Mouse (Mus musculus): ENCODE measurements at regions not wholly inside any gene's neighbourhood (a gene's known extent, or its start where the extent isn't known, plus 50 kb on each side); places are given as distances from the start of the nearest gene placed in this dataset.

DNA sequence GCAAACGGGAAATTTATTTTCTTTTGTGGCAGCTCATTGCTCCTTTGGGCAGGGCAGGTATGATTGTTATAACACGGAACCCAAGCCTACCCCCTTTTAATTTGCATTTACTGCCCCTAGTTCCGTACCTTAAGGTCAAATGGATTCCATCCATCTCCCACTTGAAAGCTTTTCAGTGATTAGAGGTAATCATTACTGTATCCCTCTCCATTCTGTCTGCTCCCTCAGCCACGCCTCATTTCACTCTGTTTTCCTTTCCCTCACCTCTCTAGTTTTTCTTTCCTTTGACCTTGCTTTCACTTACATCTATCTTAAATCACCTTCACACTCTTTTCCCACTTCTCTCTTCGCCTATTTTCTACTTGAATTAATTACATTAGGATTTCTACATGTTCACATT, 481.2 kb upstream of the Pdzrn3 start:
- 63% methylated on average over 5 of the region's 5 CpGs for WGBS
- Histone ChIP-seq H3K4me2 (no peak overlapping the region), H3K9ac (no peak overlapping the region), H3K27me3 (no peaks in the 10 kb centered on the region), H3K4me1 (no peaks in the 10 kb centered on the region), H3K9me3 (no peaks in the 10 kb centered on the region), H3K27ac (no peak overlapping the region), H3K36me3 (no peaks in the 10 kb centered on the region), H3K4me3 (no peak overlapping the region)
- no peak for ATAC-seq (ENCODE audit: insufficient number of reproducible peaks, insufficient read depth, low FRiP score, low TSS enrichment, low read depth)

DNA sequence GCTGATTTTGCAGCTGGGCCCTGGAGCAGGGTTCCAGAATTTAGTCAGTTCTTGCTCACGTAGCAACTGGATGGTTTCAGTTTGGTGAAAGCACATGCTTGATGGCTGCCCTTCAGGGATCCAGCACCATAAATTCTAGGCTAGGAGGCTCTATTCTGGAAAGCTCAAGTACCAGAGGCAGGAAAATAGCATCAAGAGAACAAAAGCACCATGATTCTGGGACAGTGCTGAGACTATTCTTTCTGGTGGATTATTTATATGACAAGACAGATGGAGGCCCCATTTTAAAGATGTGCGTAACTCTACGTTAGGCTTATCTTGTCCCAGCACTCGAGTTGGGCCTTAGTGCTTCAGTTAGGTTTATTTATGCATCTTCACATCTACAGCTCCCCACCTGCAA, 463.0 kb upstream of the Pdzrn3 start:
- Histone ChIP-seq H3K9me3 (no peaks in the 10 kb centered on the region), H3K4me2 (no peak overlapping the region), H3K9ac (no peak overlapping the region), H3K4me1 (0 out of 2 replicates have a peak, but pooled peaks cover 3% of the 10 kb centered on the region), H3K4me3 (no peak overlapping the region), H3K36me3 (no peaks in the 10 kb centered on the region), H3K27me3 (no peaks in the 10 kb centered on the region), H3K27ac (no peak overlapping the region)
- ATAC-seq (ENCODE audit: insufficient number of reproducible peaks, insufficient read depth, low FRiP score, low TSS enrichment, low read depth) = no peak
- 90% methylated on average over 4 of the region's 4 CpGs for WGBS

DNA sequence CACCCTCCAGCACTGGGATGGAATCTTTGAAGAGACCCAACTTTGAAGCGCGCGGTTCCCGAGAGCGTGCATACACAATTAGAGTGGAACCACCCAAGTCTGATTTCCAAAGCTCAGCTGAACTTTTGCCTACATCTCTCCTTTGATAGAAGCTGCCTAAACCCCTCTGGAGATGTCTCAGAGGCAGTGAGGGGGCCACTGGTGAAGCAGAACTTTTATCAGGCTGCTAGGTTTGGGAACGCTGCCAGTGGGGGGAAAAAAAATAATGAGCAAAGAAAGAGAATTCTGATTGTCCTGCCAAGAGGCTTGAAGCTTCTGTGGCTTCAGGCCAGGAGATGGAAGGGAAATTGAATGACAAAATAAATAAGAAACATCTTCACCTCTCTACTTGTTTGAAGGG, 459.9 kb upstream of the Pdzrn3 start:
- no peaks in the 10 kb centered on the region for H3K9me3 ChIP-seq
- no peak overlapping the region for H3K4me2 ChIP-seq
- H3K36me3 ChIP-seq = no peaks in the 10 kb centered on the region
- no peaks in the 10 kb centered on the region for H3K27me3 ChIP-seq
- no peak overlapping the region for H3K4me3 ChIP-seq
- ATAC-seq (ENCODE audit: insufficient number of reproducible peaks, insufficient read depth, low FRiP score, low TSS enrichment, low read depth) = no peak
- no peak overlapping the region for H3K9ac ChIP-seq
- no peak overlapping the region for H3K27ac ChIP-seq
- H3K4me1 ChIP-seq = 0 out of 2 replicates have a peak, but pooled peaks cover 3% of the 10 kb centered on the region
- 64% methylated on average over 6 of the region's 6 CpGs for WGBS

DNA sequence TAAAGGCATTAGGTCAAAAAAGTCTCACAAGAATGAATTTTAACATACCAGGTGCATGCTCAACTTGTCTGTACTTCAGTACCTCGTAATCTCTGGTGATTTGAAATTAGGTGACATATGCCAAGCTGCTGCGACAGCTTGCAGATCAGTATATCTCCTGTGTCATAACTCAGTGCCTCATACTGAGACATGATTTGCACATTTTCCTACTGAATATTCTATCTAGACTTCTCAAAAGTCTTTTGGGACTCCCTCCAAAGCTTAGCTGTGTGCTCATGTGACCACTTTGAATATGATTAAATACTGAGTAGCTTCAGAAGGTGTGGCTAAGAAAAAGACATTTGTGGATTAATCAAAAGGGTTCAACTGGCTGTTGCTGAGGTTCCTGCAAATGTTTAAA, 416.3 kb upstream of the Pdzrn3 start:
- Histone ChIP-seq H3K4me2 (no peak overlapping the region), H3K4me1 (no peaks in the 10 kb centered on the region), H3K4me3 (no peak overlapping the region), H3K27ac (no peak overlapping the region), H3K9ac (no peak overlapping the region), H3K27me3 (no peaks in the 10 kb centered on the region), H3K36me3 (no peaks in the 10 kb centered on the region), H3K9me3 (no peaks in the 10 kb centered on the region)
- no peak for ATAC-seq (ENCODE audit: insufficient number of reproducible peaks, insufficient read depth, low FRiP score, low TSS enrichment, low read depth)
- WGBS = 81% methylated on average over 2 of the region's 2 CpGs

DNA sequence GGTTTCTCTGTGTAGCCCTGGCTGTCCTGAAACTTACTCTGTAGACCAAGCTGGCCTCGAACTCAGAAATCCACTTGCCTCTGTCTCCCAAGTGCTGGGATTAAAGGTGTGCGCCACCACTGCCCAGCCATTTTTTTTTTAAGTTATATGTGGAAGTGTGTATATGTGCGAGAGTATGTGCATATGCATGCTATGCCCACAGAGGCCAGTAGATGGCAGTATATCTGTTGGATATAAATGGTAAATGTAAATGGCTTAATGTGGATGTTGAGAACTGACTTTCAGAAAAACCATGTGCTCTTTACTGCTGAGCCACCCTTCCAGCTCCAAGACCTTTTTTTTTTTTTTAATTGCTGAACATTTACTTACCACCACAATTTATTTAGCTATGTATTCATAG, 400.2 kb upstream of the Pdzrn3 start:
- Histone ChIP-seq H3K36me3 (no peaks in the 10 kb centered on the region), H3K9ac (no peak overlapping the region), H3K4me3 (no peak overlapping the region), H3K4me1 (no peaks in the 10 kb centered on the region; the same call in 1 of the 2 replicates), H3K4me2 (no peak overlapping the region), H3K9me3 (no peaks in the 10 kb centered on the region), H3K27ac (no peak overlapping the region), H3K27me3 (no peaks in the 10 kb centered on the region)
- no peak for ATAC-seq (ENCODE audit: insufficient number of reproducible peaks, insufficient read depth, low FRiP score, low TSS enrichment, low read depth)
- WGBS = 96% methylated on average over 3 of the region's 3 CpGs

DNA sequence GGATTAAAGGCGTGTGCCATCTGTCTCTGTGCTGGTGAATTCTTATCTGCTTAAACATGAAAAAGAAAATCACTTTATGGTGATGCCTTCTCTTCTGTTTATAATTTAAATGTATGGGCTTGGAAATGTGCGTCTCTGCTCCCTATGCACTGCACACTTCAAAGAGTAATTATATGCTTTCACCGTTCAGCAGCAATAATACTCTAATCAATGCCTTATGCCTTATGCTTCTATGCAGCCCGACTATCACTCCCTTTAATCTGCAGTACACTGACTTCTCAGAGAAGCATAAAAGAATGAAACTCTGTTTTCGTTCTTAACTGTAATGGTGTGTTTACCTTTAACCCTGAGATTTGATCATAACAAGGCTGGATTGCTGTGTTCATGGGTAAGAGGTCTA, 395.5 kb upstream of the Pdzrn3 start:
- Histone ChIP-seq H3K27ac (no peak overlapping the region), H3K27me3 (no peaks in the 10 kb centered on the region), H3K36me3 (no peaks in the 10 kb centered on the region), H3K4me3 (no peak overlapping the region), H3K4me1 (no peaks in the 10 kb centered on the region; the same call in 1 of the 2 replicates), H3K9ac (no peak overlapping the region), H3K9me3 (no peaks in the 10 kb centered on the region), H3K4me2 (no peak overlapping the region)
- no peak for ATAC-seq (ENCODE audit: insufficient number of reproducible peaks, insufficient read depth, low FRiP score, low TSS enrichment, low read depth)
- WGBS = 22% methylated on average over 5 of the region's 5 CpGs

DNA sequence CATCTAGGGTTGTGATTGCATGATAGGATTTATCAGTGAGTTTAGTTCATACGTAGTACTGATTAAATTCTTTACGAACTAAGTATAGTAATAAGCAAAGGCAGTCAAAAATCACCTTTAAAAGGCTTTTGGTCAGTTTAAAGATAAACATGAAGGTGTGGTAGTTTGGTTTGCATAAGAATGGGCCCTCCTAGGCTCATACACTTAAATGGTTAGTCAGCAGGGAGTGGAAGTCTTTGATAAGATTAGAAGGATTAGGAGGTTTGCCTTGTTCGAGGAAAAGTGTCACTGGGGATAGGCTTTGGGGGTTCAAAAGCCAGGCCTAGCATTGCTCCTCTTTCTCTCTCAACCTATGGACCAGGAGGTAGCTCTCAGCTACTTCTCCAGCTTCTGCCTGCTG, 357.4 kb upstream of the Pdzrn3 start:
- no peak overlapping the region for H3K4me3 ChIP-seq
- no peaks in the 10 kb centered on the region for H3K36me3 ChIP-seq
- no peaks in the 10 kb centered on the region for H3K4me1 ChIP-seq
- H3K27me3 ChIP-seq = no peaks in the 10 kb centered on the region
- no peak overlapping the region for H3K27ac ChIP-seq
- ATAC-seq (ENCODE audit: insufficient number of reproducible peaks, insufficient read depth, low FRiP score, low TSS enrichment, low read depth) = no peak
- H3K4me2 ChIP-seq = no peak overlapping the region
- no peaks in the 10 kb centered on the region for H3K9me3 ChIP-seq
- H3K9ac ChIP-seq = no peak overlapping the region
- 54% methylated on average over 3 of the region's 3 CpGs for WGBS

DNA sequence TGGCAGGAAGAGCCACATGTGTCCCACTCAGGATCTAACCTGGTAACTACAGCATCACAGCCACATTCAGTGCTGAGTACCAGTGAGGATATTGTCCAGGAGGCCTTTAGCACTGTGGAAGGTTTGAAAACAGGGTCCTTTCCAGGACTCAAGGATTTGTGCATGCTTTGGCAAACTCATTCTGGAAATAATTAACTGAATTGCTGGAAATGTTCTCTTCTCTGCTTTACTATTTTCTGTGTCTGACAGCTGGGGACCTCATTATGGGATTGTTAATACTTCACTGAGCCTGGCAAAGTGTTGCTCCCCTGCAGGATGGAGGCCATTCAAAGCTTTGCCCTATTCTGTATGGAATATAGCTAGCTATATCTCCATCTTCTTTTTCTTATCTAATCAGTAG, 342.8 kb upstream of the Pdzrn3 start:
- H3K27me3 ChIP-seq = no peaks in the 10 kb centered on the region
- no peak overlapping the region for H3K9ac ChIP-seq
- H3K36me3 ChIP-seq = no peaks in the 10 kb centered on the region
- H3K27ac ChIP-seq = no peak overlapping the region
- no peaks in the 10 kb centered on the region for H3K4me1 ChIP-seq
- no peaks in the 10 kb centered on the region for H3K9me3 ChIP-seq
- no peak for ATAC-seq (ENCODE audit: insufficient number of reproducible peaks, insufficient read depth, low FRiP score, low TSS enrichment, low read depth)
- H3K4me3 ChIP-seq = no peak overlapping the region
- H3K4me2 ChIP-seq = no peak overlapping the region

DNA sequence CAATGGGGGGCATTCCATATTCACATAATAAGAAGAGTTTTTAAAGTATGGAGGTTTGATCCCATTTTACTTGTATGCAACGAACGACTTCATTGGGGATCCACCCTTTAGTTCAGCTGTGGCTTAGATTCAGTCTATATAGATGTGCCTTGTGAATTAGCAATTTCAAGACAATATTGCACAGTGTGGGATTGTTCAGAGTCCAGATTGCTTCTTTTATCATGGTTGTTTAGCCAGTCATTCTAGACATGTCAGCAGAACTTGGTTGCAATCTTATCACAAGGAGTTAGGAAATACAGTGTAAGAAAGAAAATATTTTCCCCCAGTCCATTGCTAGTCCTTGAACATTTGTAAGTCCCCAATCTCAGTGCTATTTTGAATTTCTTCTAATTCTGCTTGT, 312.0 kb upstream of the Pdzrn3 start:
- 92% methylated on average over 2 of the region's 2 CpGs for WGBS
- Histone ChIP-seq H3K9ac (no peak overlapping the region), H3K4me3 (no peak overlapping the region), H3K27ac (no peak overlapping the region), H3K9me3 (no peaks in the 10 kb centered on the region), H3K27me3 (no peaks in the 10 kb centered on the region), H3K36me3 (no peaks in the 10 kb centered on the region), H3K4me1 (no peaks in the 10 kb centered on the region), H3K4me2 (no peak overlapping the region)
- ATAC-seq (ENCODE audit: insufficient number of reproducible peaks, insufficient read depth, low FRiP score, low TSS enrichment, low read depth) = no peak

DNA sequence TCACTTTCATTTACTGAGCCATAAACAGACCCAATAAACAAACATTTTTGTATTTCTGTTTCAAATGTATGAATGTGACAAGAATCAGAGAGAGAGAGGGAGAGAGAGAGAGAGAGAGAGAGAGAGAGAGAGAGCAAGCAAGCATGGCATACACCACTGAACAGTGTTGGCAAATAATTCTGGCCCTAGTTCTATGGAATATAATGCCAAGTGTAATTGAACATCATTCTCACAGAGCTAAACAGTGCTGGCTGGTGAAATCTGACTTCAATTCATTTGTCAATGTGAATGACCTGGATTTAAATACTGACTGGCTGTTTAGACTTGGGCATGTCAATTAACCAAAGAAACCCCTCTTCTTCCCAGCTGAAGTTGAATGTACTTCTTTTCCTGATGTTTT, 308.9 kb upstream of the Pdzrn3 start:
- H3K4me1 ChIP-seq = no peaks in the 10 kb centered on the region
- H3K27ac ChIP-seq = no peak overlapping the region
- no peak overlapping the region for H3K9ac ChIP-seq
- H3K9me3 ChIP-seq = no peaks in the 10 kb centered on the region
- H3K27me3 ChIP-seq = no peaks in the 10 kb centered on the region
- ATAC-seq (ENCODE audit: insufficient number of reproducible peaks, insufficient read depth, low FRiP score, low TSS enrichment, low read depth) = no peak
- no peaks in the 10 kb centered on the region for H3K36me3 ChIP-seq
- no peak overlapping the region for H3K4me2 ChIP-seq
- no peak overlapping the region for H3K4me3 ChIP-seq

DNA sequence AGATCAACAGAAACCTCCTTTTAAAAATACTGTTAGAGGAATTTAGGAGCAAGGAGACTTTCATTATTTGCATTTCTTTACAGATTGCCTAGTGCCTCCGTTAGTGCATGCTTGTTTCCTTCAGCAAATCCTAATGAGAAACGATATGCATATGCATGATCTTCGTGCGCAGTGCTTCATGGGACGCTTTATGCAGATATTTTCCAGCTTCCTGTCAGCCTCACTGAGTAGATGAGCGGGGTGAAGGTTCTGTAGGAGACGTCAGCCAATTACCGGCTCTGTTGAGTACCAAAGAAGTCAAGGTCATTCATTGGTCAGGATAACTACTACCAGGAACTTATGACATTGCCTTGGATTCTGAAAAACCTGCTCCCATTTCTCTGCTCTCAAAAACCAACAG, 308.0 kb upstream of the Pdzrn3 start:
- Histone ChIP-seq H3K27me3 (no peaks in the 10 kb centered on the region), H3K27ac (no peak overlapping the region), H3K9me3 (no peaks in the 10 kb centered on the region), H3K4me3 (no peak overlapping the region), H3K36me3 (no peaks in the 10 kb centered on the region), H3K4me1 (no peaks in the 10 kb centered on the region), H3K9ac (no peak overlapping the region), H3K4me2 (no peak overlapping the region)
- WGBS = 69% methylated on average over 8 of the region's 8 CpGs
- no peak for ATAC-seq (ENCODE audit: insufficient number of reproducible peaks, insufficient read depth, low FRiP score, low TSS enrichment, low read depth)

DNA sequence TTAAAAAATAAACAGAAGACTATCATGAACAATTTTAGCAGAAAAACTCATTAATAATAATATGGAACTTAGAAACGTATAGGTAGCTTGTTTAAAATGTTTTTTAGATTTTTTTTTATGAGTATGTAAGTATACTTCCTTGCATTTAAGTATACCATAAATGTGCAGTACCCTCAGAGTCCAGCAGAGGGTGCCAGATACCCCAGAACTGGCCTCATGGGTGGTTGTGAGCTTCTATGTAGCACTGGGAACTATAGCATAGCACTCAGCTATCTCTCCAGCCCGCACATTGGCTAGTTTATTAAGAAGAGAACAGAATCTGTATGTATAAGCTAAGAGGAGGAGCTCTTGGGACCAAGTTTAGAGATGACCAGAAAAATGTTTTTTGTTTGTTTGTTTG, 306.7 kb upstream of the Pdzrn3 start:
- H3K4me2 ChIP-seq = no peak overlapping the region
- H3K36me3 ChIP-seq = no peaks in the 10 kb centered on the region
- no peak overlapping the region for H3K9ac ChIP-seq
- no peak for ATAC-seq (ENCODE audit: insufficient number of reproducible peaks, insufficient read depth, low FRiP score, low TSS enrichment, low read depth)
- no peak overlapping the region for H3K4me3 ChIP-seq
- H3K27ac ChIP-seq = no peak overlapping the region
- H3K4me1 ChIP-seq = no peaks in the 10 kb centered on the region
- WGBS = 69% methylated on average over 2 of the region's 2 CpGs
- H3K27me3 ChIP-seq = no peaks in the 10 kb centered on the region
- H3K9me3 ChIP-seq = no peaks in the 10 kb centered on the region

DNA sequence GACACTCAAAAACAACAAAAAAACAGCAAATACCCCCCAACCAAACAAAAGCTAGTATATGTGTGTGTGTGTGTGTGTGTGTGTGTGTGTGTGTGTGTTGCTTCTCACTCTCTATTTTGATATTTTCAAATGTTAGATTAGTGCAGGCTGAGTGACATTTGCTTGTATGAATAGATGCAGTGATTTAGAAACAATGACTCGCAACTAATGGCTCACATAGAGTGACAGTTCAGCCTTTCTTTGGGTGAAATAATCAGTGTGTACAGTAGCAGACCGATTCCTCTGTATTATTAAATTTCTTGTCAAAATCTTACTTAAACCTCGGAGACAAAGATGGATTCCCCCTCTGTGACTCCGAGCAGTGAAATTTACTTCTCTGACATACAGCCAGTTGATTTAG, 297.1 kb upstream of the Pdzrn3 start:
- H3K27me3 ChIP-seq = no peaks in the 10 kb centered on the region
- ATAC-seq (ENCODE audit: insufficient number of reproducible peaks, insufficient read depth, low FRiP score, low TSS enrichment, low read depth) = no peak
- peaks cover 3% of the 10 kb centered on the region; the same call in 1 of the 2 replicates for H3K4me1 ChIP-seq
- no peak overlapping the region for H3K4me3 ChIP-seq
- H3K9ac ChIP-seq = no peak overlapping the region
- H3K9me3 ChIP-seq = no peaks in the 10 kb centered on the region
- no peaks in the 10 kb centered on the region for H3K36me3 ChIP-seq
- no peak overlapping the region for H3K27ac ChIP-seq
- no peak overlapping the region for H3K4me2 ChIP-seq
- WGBS = 86% methylated on average over 4 of the region's 4 CpGs
